Mouse (Mus musculus): ENCODE data around the gene Obox6. TPM values are rescaled to one million over a fixed set of nuclear protein-coding genes. Genes with fewer than 3 reads are reported as not detected.

Gene Obox6
- polyA plus RNA-seq, 1 experiment from 2014 or later = not detected

GRCm38 (mm10) chr7:15859657-15860056, 20.2 kb upstream of the Obox6 start:
- peak; percentile 28 for TF ChIP-seq CTCF (IDR thresholded peaks at IDR 0.05; ENCODE audit: low read depth)
- no peaks in the 10 kb centered on the region for H3K36me3 ChIP-seq (ENCODE audit: control insufficient read depth, insufficient read depth)
- no peak for ATAC-seq
- WGBS = 33% methylated on average over 2 of the region's 2 CpGs
- H3K27ac ChIP-seq (ENCODE audit: low read depth, low read length) = no peak overlapping the region
- H3K9me3 ChIP-seq (ENCODE audit: control insufficient read depth) = no peaks in the 10 kb centered on the region
- no peaks in the 10 kb centered on the region for H3K4me1 ChIP-seq (replicated peaks; ENCODE audit: control insufficient read depth, insufficient read depth, low read length)
- H3K4me3 ChIP-seq (ENCODE audit: low read depth, low read length) = no peak overlapping the region
- H3K4me2 ChIP-seq (replicated peaks; ENCODE audit: low read depth) = no peak overlapping the region
- no peak overlapping the region for H3K9ac ChIP-seq (ENCODE audit: low read depth, low read length)
- H3K27me3 ChIP-seq (replicated peaks; ENCODE audit: control insufficient read depth, insufficient read depth, low read length) = no peaks in the 10 kb centered on the region

Other genes starting within 250 kb of the Obox6 start
- not detected in 2 replicates for gene Obox3, start 199.8 kb downstream of the Obox6 start, polyA plus RNA-seq (2015; fragmentation: Nextera tagmentation; extraction: Ambion mirVana)
- gene Obox5, start 89.5 kb downstream of the Obox6 start, polyA plus RNA-seq (2015; fragmentation: Nextera tagmentation; extraction: Ambion mirVana) = not detected in 2 replicates
- not detected in 2 replicates for gene Crx, start 40.3 kb upstream of the Obox6 start, polyA plus RNA-seq (2015; fragmentation: Nextera tagmentation; extraction: Ambion mirVana)
- not detected in 2 replicates for gene Crxos, start 42.9 kb upstream of the Obox6 start, polyA plus RNA-seq (2015; fragmentation: Nextera tagmentation; extraction: Ambion mirVana)
- gene Selenow, start 82.7 kb upstream of the Obox6 start, polyA plus RNA-seq (2015; fragmentation: Nextera tagmentation; extraction: Ambion mirVana) = 813 and 814 TPM in 2 replicates
- 109 and 115 TPM in 2 replicates for gene Nop53, start 106.4 kb upstream of the Obox6 start, polyA plus RNA-seq (2015; fragmentation: Nextera tagmentation; extraction: Ambion mirVana)
- gene Ehd2, start 127.9 kb upstream of the Obox6 start, polyA plus RNA-seq (2015; fragmentation: Nextera tagmentation; extraction: Ambion mirVana) = 29.3 and 30.9 TPM in 2 replicates
- gene Bicra, start 208.2 kb upstream of the Obox6 start, polyA plus RNA-seq (2015; fragmentation: Nextera tagmentation; extraction: Ambion mirVana) = 1.6 and 1.7 TPM in 2 replicates
- 0.14 TPM in 1 of 2 replicates, not detected in the other for gene Zfp541, start 222.1 kb upstream of the Obox6 start, polyA plus RNA-seq (2015; fragmentation: Nextera tagmentation; extraction: Ambion mirVana)

All from intestine, postnatal 0 days (tissue).